Mouse (Mus musculus) kidney, adult 2 months (tissue): ENCODE data around the gene Col4a1. TPM values are rescaled to one million over a fixed set of nuclear protein-coding genes. Genes with fewer than 3 reads are reported as not detected.

ENCODE experiments used
- DNase-seq: peaks from one replicate; pipeline ENCODE4 v3.0.0; 2021
- H3K27ac ChIP-seq: fragments of 200-500 bp; 2 replicates; pipeline ENCODE4 v1.5.1; 2012; ENCODE audit warnings: low read depth, low read length, control low read depth, inconsistent platforms; ENCODE audit not compliant: insufficient read depth
- H3K27me3 ChIP-seq: fragments of 200-500 bp; replicated peaks from 2 replicates; pipeline ENCODE4 v1.6.1; 2012; ENCODE audit warnings: mild to moderate bottlenecking, moderate library complexity, low read length, inconsistent platforms; ENCODE audit not compliant: control insufficient read depth, insufficient read depth
- H3K36me3 ChIP-seq: fragments of 200-500 bp; 2 replicates; pipeline ENCODE4 v1.6.1; 2012; ENCODE audit warnings: mild to moderate bottlenecking, moderate library complexity, low read length, inconsistent platforms; ENCODE audit not compliant: control insufficient read depth, insufficient read depth
- H3K4me1 ChIP-seq: fragments of 200-500 bp; 2 replicates; pipeline ENCODE4 v1.6.1; 2011; ENCODE audit warnings: low read length; ENCODE audit not compliant: control insufficient read depth, insufficient read depth
- H3K4me3 ChIP-seq: fragments of 200-500 bp; 2 replicates; pipeline ENCODE4 v1.5.1; 2011; ENCODE audit warnings: mild to moderate bottlenecking, low read depth, low read length, control low read depth; ENCODE audit not compliant: insufficient read depth
- CTCF ChIP-seq: fragments of 200-500 bp; conservative IDR thresholded peaks from 2 replicates; pipeline ENCODE4 v1.5.1; 2011; ENCODE audit warnings: low read depth, mild to moderate bottlenecking, control low read depth, low read length, moderate library complexity, mixed read lengths; ENCODE audit not compliant: insufficient read depth, insufficient read length
- POLR2A ChIP-seq: fragments of 200-500 bp; IDR thresholded peaks from one replicate; pipeline ENCODE4 v1.6.1; 2011; ENCODE audit warnings: low read depth, low read length, control low read depth
- WGBS: fragments of 180-500 bp; shearing (Covaris S2); methylation state at CpG from one replicate; pipeline ENCODE4 v1.1.7; 2018; 5-methylcytosine and 5-hydroxymethylcytosine counted together
- polyA plus RNA-seq: library from polyadenylated mRNA; depleted of rRNA; stranded (reverse); fragments of >200 nt; gene quantifications from 2 replicates; pipeline ENCODE4 v1.2.3, GENCODE M21; 2012

Col4a1 gene
- polyA plus RNA-seq, 1 experiment: 216 TPM

- Histone ChIP-seq H3K36me3 (no peaks in the 10 kb centered on the region; the same call in 1 of the 2 replicates), H3K27me3 (no peaks in the 10 kb centered on the region), H3K27ac (no peak overlapping the region), H3K4me1 (peaks cover 11% of the 10 kb centered on the region), H3K4me3 (no peak overlapping the region)
- no peak for DNase-seq
- WGBS: 45% methylated on average over 7 of the region's 7 CpGs
- no peak for TF ChIP-seq CTCF
- TF ChIP-seq POLR2A: no peak
Measured at GRCm38 (mm10) chr8:11248712-11249111, 63.9 kb downstream of the Col4a1 start.

- Histone ChIP-seq H3K36me3 (no peaks in the 10 kb centered on the region; the same call in none of the 2 replicates), H3K27ac (no peak overlapping the region), H3K4me3 (no peak overlapping the region), H3K27me3 (no peaks in the 10 kb centered on the region), H3K4me1 (peaks cover 2% of the 10 kb centered on the region; the same call in 1 of the 2 replicates)
- 32% methylated on average over 2 of the region's 2 CpGs for WGBS
- no peak for DNase-seq
- TF ChIP-seq POLR2A: no peak
- no peak for TF ChIP-seq CTCF
Measured at GRCm38 (mm10) chr8:11241488-11241887, 71.1 kb downstream of the Col4a1 start.

GRCm38 (mm10) chr8:11234879-11235210, 77.8 kb downstream of the Col4a1 start:
- WGBS: 22% methylated on average over 6 of the region's 6 CpGs
- Histone ChIP-seq H3K36me3 (no peaks in the 10 kb centered on the region; the same call in none of the 2 replicates), H3K27ac (peak overlapping the region; percentile 70), H3K4me1 (peaks cover 32% of the 10 kb centered on the region), H3K27me3 (no peaks in the 10 kb centered on the region), H3K4me3 (no peak overlapping the region)
- DNase-seq: peak; percentile 84
- TF ChIP-seq POLR2A (no peak), CTCF (no peak)

- Histone ChIP-seq H3K4me3 (no peak overlapping the region), H3K4me1 (peaks cover 32% of the 10 kb centered on the region), H3K27me3 (no peaks in the 10 kb centered on the region), H3K36me3 (no peaks in the 10 kb centered on the region; the same call in none of the 2 replicates), H3K27ac (peak overlapping the region; percentile 84)
- no peak for TF ChIP-seq CTCF
- no peak for TF ChIP-seq POLR2A
- WGBS: 18% methylated on average over 10 of the region's 10 CpGs
- DNase-seq: peak; percentile 85
Measured at GRCm38 (mm10) chr8:11234151-11234878, 78.3 kb downstream of the Col4a1 start.

GRCm38 (mm10) chr8:11233009-11233408, 79.6 kb downstream of the Col4a1 start:
- DNase-seq: peak; percentile 73
- no peaks in the 10 kb centered on the region for H3K27me3 ChIP-seq
- peaks cover 32% of the 10 kb centered on the region for H3K4me1 ChIP-seq
- no peaks in the 10 kb centered on the region; the same call in 1 of the 2 replicates for H3K36me3 ChIP-seq
- TF ChIP-seq POLR2A: no peak
- no peak for TF ChIP-seq CTCF
- H3K4me3 ChIP-seq: no peak overlapping the region
- H3K27ac ChIP-seq: no peak overlapping the region
- WGBS: 55% methylated on average over 4 of the region's 4 CpGs

- no peak overlapping the region for H3K4me3 ChIP-seq
- TF ChIP-seq POLR2A (no peak), CTCF (no peak)
- peaks cover 19% of the 10 kb centered on the region for H3K4me1 ChIP-seq
- no peak overlapping the region for H3K27ac ChIP-seq
- DNase-seq: no peak
- no peaks in the 10 kb centered on the region for H3K27me3 ChIP-seq
- 76% methylated on average over 4 of the region's 4 CpGs for WGBS
- peaks cover 4% of the 10 kb centered on the region; the same call in 1 of the 2 replicates for H3K36me3 ChIP-seq
Measured at GRCm38 (mm10) chr8:11230277-11230676, 82.3 kb downstream of the Col4a1 start.

GRCm38 (mm10) chr8:11227421-11227820, 85.2 kb downstream of the Col4a1 start:
- Histone ChIP-seq H3K4me1 (no peaks in the 10 kb centered on the region), H3K4me3 (no peak overlapping the region), H3K36me3 (0 out of 2 replicates have a peak, but pooled peaks cover 7% of the 10 kb centered on the region), H3K27ac (no peak overlapping the region), H3K27me3 (no peaks in the 10 kb centered on the region)
- DNase-seq: no peak
- WGBS: 75% methylated on average over 7 of the region's 7 CpGs
- no peak for TF ChIP-seq CTCF
- no peak for TF ChIP-seq POLR2A
